Mouse (Mus musculus): Measurements from ENCODE around the gene Gm45234.

Gene Gm45234

GRCm38 (mm10) chr6:124703789-124704188, 52.0 kb downstream of the Gm45234 start:
- no peak for DNase-seq

- peak; percentile 61 to 81 for DNase-seq
Observed at GRCm38 (mm10) chr6:124702784-124703103, 53.1 kb downstream of the Gm45234 start.

- no peak for DNase-seq
Observed at GRCm38 (mm10) chr6:124702102-124702783, 53.6 kb downstream of the Gm45234 start.

GRCm38 (mm10) chr6:124701338-124701737, 54.5 kb downstream of the Gm45234 start:
- no peak for DNase-seq

GRCm38 (mm10) chr6:124699962-124700610, 55.7 kb downstream of the Gm45234 start:
- no peak for DNase-seq

GRCm38 (mm10) chr6:124699366-124699765, 56.5 kb downstream of the Gm45234 start:
- no peak for DNase-seq

GRCm38 (mm10) chr6:124698751-124699150, 57.1 kb downstream of the Gm45234 start:
- no peak for DNase-seq

- no peak for DNase-seq
Observed at GRCm38 (mm10) chr6:124696441-124697150, 59.2 kb downstream of the Gm45234 start.

GRCm38 (mm10) chr6:124694166-124694955, 61.5 kb downstream of the Gm45234 start:
- no peak for DNase-seq

GRCm38 (mm10) chr6:124693243-124693981, 62.4 kb downstream of the Gm45234 start:
- no peak for DNase-seq

- DNase-seq, result no peak
Observed at GRCm38 (mm10) chr6:124690517-124690916, 65.3 kb downstream of the Gm45234 start.

Data from spleen, adult 18-20 months (tissue).